Mouse (Mus musculus): Measurements from ENCODE around the gene Gng8.

Gene Gng8

DNA sequence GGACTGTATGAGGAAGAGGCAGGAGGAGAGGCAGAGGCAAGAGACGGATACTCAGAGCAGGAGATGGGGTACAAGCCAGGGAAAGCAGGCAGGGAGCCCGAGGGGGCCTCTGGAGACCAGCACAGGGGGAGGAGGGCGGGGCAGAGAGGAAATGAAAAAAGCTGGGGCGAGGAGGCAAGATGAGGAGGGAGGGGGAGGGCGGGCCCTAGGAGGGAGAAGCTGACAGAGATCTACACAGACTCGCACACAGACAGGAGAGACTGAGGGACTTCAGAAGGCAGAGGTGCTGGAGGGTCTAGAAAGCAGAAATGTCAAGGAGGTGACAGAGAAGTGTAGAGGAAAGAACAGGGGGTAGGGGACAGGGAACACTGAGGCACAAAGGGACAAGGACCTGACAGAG, 14.7 kb downstream of the Gng8 start, which contains the start of gene Ptgir:
Gene Ptgir (plus strand): TSS at position 210 of the 400 bp plus-strand sequence.
- ATAC-seq (ENCODE audit: insufficient number of reproducible peaks, low FRiP score, low TSS enrichment), result no peak

- no peak for ATAC-seq (ENCODE audit: insufficient number of reproducible peaks, low FRiP score, low TSS enrichment)
These were observed 15.4 kb downstream of the Gng8 start for GRCm38 (mm10) chr7:16906889-16907559.

DNA sequence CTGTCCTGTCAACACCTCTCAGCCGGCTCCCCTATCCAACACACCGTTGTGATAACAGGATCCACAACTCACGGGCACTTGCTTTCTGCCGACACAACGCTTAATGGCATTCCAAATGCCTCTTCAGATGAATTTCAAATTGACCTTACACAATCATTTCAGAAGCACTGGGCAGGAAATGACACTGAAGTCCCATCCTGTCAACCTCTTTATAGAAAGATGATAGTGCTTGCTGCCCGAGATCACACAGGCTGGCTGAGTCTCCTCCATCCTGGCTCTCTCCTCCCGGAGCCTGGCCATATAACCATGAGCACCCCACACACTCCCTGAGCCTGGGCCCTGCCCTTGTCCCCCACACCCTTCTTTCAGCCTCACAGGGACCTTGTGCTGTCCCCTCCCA, 16.3 kb downstream of the Gng8 start:
- ATAC-seq (ENCODE audit: insufficient number of reproducible peaks, low FRiP score, low TSS enrichment), result no peak

DNA sequence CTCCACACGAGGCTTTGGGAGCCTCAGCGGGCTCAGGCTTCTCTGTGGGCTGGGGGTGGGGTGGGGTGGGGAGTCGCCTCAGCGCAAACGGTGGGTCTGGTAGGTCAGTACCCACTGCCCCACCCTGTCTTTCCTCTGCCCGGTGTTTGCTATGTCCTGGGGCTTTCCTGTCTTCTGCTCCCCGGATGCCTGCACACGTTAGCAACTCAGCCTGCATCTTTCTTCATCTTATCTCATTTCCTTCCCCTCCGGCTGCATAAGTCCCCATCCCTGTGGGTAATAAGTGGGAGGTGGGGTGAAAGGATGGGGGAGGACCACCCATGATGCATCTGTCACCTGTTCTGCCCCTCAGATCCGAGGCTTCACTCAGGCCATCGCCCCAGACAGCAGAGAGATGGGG, 16.8 kb downstream of the Gng8 start:
- ATAC-seq (ENCODE audit: insufficient number of reproducible peaks, low FRiP score, low TSS enrichment), result no peak

GRCm38 (mm10) chr7:16908859-16909258, 17.3 kb downstream of the Gng8 start:
- no peak for ATAC-seq (ENCODE audit: insufficient number of reproducible peaks, low FRiP score, low TSS enrichment)

DNA sequence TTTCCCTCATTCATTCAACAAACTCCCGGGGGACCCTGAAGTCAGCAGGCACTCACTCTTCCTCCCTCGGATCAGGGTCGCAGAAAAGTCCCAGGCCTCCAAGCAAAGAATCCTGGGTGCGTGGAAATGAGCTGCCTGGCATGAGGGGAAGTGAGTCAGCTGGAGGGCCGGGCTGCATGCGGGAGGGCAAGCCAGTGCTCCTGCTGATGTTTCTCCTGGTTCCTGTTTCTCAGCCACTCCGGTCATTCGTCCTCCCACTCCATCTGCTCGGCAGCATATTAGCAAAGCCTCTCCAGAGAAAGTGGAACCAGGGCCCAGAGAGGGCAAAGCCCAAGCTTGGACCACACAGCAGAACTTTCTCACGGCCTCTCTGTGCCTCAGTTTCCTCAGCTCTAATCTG, 18.3 kb downstream of the Gng8 start:
- no peak for ATAC-seq (ENCODE audit: insufficient number of reproducible peaks, low FRiP score, low TSS enrichment)

DNA sequence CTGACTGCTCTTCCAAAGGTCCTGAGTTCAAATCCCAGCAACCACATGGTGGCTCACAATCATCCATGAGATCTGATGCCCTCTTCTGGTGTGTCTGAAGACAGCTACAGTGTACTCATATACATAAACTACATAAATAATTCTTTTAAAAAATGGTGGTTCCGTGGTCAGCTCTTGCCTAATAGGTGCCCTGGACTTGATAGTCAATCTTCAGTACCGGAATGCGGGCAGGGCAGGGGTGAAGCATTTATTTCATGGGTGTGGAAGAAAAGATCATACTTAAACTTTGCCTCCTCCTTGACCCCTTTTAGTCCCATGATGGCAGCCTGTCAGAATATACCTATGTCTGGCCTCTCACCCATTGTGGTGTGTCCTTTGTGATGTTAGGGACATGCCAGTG, 20.3 kb downstream of the Gng8 start:
- no peak for ATAC-seq (ENCODE audit: insufficient number of reproducible peaks, low FRiP score, low TSS enrichment)

GRCm38 (mm10) chr7:16912360-16912759, 20.8 kb downstream of the Gng8 start:
- ATAC-seq (ENCODE audit: insufficient number of reproducible peaks, low FRiP score, low TSS enrichment), result no peak

DNA sequence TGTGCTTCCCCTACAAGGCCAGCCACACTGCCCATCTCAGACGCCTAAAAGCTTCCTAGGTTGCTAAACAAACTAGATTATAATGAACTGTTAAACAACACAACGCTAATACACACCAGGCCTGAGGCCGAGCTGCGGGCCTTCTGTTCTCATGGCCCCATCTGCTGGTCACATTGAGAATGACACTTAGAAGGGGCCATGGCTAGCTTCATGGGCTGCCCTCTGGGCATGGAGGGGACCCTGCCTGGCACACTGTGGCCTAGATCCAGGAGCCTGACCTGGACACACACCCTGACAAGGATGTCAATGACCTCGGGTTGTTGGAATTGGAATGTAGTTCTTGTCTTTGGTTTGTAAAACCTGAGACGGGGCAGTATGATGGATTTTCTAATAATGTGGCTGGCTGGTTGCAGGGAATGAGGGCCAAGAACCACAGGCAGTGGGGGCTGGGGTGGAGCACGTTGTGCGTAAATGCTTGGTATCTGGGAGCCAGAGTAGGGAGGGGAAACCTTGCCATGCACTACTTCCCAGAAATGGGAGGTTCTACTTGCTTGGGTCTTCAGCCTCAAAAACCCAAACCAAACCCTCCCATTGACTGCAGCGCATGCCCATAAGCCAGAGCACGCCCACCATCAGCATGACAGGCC, 22.3 kb downstream of the Gng8 start:
- peak; percentile 31; the same call in 1 of the 2 replicates for ATAC-seq (ENCODE audit: insufficient number of reproducible peaks, low FRiP score, low TSS enrichment)

GRCm38 (mm10) chr7:16914453-16915343, 23.1 kb downstream of the Gng8 start:
- ATAC-seq (ENCODE audit: insufficient number of reproducible peaks, low FRiP score, low TSS enrichment), result no peak

GRCm38 (mm10) chr7:16915461-16916340, 24.1 kb downstream of the Gng8 start:
- ATAC-seq (ENCODE audit: insufficient number of reproducible peaks, low FRiP score, low TSS enrichment), result no peak

DNA sequence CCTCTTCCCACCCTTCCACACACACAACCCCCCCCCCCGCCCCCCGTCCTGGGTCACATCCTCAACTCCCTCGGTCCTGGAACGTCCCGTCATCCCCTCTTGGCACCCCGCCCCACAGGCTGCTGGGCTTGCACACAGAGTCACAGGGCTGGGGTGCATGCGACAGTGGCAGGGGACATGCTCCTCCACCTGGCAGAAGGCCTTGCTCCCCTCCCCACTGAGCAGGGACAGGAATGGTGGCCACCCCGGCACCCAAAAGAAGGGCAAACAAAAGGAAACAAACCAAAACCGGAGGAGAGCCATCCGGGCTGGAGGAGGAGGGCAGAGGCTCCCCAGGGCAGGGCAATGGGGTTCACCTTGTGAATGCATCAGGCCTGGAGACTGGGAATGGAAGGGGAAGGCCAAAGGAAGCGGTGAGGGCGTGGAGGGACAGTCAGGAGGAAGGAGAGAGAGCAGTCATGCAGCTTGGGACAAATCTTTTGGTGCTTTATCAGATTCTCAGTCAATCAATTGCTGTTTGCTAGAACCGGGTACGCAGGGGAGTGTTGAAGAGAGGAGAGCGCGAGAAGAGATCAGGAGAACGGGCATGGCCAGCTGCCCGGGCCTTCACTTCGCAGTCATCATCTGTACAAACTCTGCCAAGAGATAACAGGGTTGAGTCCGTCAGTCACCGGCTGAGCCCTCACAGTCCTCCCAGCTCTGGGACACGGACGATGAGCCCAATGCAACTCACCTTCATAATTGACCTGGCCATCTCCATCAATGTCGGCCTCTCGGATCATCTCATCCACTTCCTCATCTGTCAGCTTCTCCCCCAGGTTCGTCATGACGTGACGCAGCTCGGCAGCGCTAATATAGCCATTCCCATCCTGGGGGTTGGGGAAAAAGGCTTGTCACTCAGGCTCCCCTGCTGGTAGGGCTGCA, 25.0 kb downstream of the Gng8 start:
- no peak for ATAC-seq (ENCODE audit: insufficient number of reproducible peaks, low FRiP score, low TSS enrichment)

- no peak for ATAC-seq (ENCODE audit: insufficient number of reproducible peaks, low FRiP score, low TSS enrichment)
These were observed 25.9 kb downstream of the Gng8 start for GRCm38 (mm10) chr7:16917447-16917846.

- no peak for ATAC-seq (ENCODE audit: insufficient number of reproducible peaks, low FRiP score, low TSS enrichment)
These were observed 26.4 kb downstream of the Gng8 start for GRCm38 (mm10) chr7:16918014-16918413.

- no peak for ATAC-seq (ENCODE audit: insufficient number of reproducible peaks, low FRiP score, low TSS enrichment)
These were observed 27.1 kb downstream of the Gng8 start for GRCm38 (mm10) chr7:16918670-16919069.

DNA sequence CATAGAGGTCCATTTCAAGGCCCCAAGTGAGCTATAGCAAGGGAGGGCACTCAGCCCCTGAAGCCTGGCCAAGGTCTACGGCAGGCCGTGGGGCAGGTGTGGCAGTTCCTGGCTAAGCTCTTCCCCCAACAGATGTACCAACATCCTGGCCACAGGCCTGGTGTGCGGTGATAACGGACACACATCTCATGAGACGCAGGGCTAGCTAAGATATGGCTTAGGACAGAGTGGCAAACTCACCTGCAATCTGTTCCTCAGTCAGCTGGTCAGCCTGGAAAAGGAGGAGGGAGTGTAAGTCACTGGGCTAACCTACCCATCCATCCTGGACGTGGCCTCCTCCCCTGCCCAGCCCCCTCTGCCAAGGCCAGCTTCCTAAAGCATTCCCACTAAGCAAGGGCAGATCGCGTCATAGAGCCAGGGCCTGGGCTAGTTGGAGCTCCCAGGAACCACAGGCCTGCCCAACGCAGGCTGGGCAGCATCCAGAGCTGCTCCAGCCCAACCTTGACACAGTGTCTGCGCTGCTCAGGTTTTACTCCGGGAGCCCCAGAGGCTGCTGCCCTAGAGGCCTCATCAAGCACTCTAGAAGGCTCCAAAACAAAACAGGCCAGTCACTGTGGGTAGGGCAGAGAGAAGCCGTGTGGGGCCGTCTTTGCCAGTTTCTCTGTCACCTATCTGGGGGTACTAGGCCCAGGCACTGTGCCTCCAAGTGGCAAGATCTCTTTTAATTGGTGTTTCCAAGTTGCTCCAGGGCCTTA, 28.0 kb downstream of the Gng8 start:
- ATAC-seq (ENCODE audit: insufficient number of reproducible peaks, low FRiP score, low TSS enrichment), result no peak

GRCm38 (mm10) chr7:16920150-16920579, 28.6 kb downstream of the Gng8 start:
- ATAC-seq (ENCODE audit: insufficient number of reproducible peaks, low FRiP score, low TSS enrichment), result no peak

Data from cerebellum, adult (tissue).